Mouse (Mus musculus): ENCODE measurements around the gene Aar2. TPM values are rescaled to one million over a fixed set of nuclear protein-coding genes. Genes with fewer than 3 reads are reported as not detected.

Gene Aar2
- polyA plus RNA-seq (2014; fragmentation: Nextera tagmentation; extraction: Ambion mirVana), result 49.4 and 51.2 TPM in 2 replicates

DNA sequence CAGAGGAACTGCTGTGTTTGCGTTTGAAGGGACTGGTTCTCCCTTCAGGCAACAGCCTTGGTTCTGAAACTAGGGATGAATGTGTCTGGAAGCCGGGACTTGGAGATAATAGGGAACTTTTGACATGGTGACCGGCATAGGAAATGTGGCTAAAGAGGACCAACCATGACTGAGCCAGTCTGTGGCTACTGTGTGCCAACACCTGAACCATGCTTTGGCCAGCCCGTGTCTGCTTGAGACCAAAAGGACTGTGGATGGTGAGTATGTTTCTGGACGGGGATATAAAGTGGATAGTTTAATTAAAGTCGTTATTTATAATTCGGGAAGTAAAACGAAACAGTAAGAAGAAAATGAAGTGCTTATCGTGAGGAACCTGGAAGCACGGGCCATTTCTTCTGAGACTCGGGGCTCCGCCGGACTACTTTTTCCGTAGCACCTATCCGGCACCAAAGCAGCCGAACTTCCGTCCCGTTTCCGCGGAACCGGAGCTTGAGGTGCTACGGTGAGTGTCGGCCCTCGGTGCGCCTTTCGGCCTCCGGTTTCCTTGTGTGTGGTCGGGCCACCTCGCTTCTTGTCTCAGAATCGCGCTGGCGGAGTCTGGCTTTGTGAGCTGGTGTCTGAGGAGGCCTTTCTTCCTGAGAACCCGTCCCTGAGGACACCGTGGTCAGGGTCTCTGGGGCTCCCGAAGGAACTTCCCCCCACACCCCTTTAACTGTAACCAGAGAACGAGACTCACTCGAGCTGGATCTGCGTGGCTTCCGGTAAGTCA, at the start of gene Aar2:
Gene Aar2 (plus strand): TSS at position 462 of the 769 bp plus-strand sequence.
- H3K9ac ChIP-seq (ENCODE audit: low read length), result peak within 1 kb of the TSS; percentile 77
- peak within 1 kb of the TSS; percentile 78 for H3K4me3 ChIP-seq (ENCODE audit: low read depth, low read length)
- DNase-seq (ENCODE audit: low spot score), result peak; percentile 91
- no peaks in the 10 kb centered on the region for H3K36me3 ChIP-seq (ENCODE audit: control insufficient read depth, insufficient read depth, low read length)
- H3K27ac ChIP-seq (replicated peaks; ENCODE audit: low read depth, low read length), result no peak within 1 kb of the TSS
- H3K4me1 ChIP-seq (ENCODE audit: control insufficient read depth, insufficient read depth, low read length), result peaks cover 5% of the 10 kb centered on the region
- H3K9me3 ChIP-seq (ENCODE audit: control insufficient read depth, low read length), result no peaks in the 10 kb centered on the region
- ATAC-seq (ENCODE audit: insufficient number of reproducible peaks, low FRiP score, low TSS enrichment, low read depth), result no peak
- 5% methylated on average over 39 of the region's 39 CpGs for WGBS
- H3K4me2 ChIP-seq (ENCODE audit: low read depth, severe bottlenecking), result peak within 1 kb of the TSS; percentile 74
- no peaks in the 10 kb centered on the region for H3K27me3 ChIP-seq (ENCODE audit: control insufficient read depth, insufficient read depth, low read length)

DNA sequence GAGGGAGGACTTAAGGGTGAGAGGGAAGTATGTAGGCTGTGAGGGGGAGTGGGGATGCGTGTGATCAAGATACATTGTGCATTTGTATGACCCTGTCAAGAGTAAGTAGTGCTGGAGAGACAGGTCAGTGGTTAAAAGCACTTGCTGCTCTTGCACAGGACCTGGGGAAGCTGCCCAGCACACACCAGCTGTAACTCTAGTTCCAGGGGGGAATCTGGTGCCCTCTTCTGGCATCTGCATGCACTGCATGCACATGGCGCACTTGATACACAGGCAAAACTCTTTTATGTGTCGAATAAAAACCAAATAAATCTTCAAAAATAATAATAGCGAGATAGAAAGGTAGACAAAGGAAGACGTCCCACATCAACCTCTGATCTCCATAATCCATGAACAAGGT, 49.5 kb upstream of the Aar2 start:
- no peaks in the 10 kb centered on the region for H3K4me1 ChIP-seq (ENCODE audit: control insufficient read depth, insufficient read depth, low read length)
- ATAC-seq (ENCODE audit: insufficient number of reproducible peaks, low FRiP score, low TSS enrichment, low read depth) (no peak), DNase-seq (ENCODE audit: low spot score) (peak; percentile 83)
- H3K9me3 ChIP-seq (ENCODE audit: control insufficient read depth, low read length), result no peaks in the 10 kb centered on the region
- H3K4me2 ChIP-seq (ENCODE audit: low read depth, severe bottlenecking), result no peak overlapping the region
- H3K27ac ChIP-seq (replicated peaks; ENCODE audit: low read depth, low read length), result no peak overlapping the region
- peaks cover 5% of the 10 kb centered on the region for H3K36me3 ChIP-seq (ENCODE audit: control insufficient read depth, insufficient read depth, low read length)
- H3K4me3 ChIP-seq (ENCODE audit: low read depth, low read length), result no peak overlapping the region
- H3K9ac ChIP-seq (ENCODE audit: low read length), result no peak overlapping the region
- no peaks in the 10 kb centered on the region for H3K27me3 ChIP-seq (ENCODE audit: control insufficient read depth, insufficient read depth, low read length)
- WGBS, result 44% methylated on average over 5 of the region's 5 CpGs

DNA sequence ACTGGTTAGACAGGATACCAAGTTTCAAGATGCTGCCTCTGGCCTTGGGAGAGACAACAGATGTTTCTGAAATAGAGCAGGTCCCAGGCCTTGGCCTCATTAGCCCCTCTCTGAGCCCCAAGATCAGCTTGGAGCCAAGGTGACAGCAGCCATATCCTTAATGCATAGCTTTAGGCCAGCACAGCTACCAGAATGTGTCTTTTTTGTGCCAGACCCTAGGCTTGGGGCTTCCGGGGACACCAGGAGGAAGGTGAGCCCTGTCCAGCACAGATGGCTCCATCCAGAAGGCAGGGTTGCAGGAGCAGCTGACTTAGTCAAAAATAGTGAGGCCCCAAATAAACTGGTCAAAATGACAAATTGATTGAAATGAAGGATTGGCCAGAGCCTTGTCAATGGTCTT, 46.4 kb upstream of the Aar2 start:
- no peak overlapping the region for H3K4me3 ChIP-seq (ENCODE audit: low read depth, low read length)
- WGBS, result 92% methylated on average over 1 of the region's 1 CpGs
- H3K9ac ChIP-seq (ENCODE audit: low read length), result no peak overlapping the region
- DNase-seq (ENCODE audit: low spot score), result no peak
- H3K36me3 ChIP-seq (ENCODE audit: control insufficient read depth, insufficient read depth, low read length), result peaks cover 3% of the 10 kb centered on the region; the same call in 1 of the 2 replicates
- no peak overlapping the region for H3K4me2 ChIP-seq (ENCODE audit: low read depth, severe bottlenecking)
- ATAC-seq (ENCODE audit: insufficient number of reproducible peaks, low FRiP score, low TSS enrichment, low read depth), result no peak
- H3K9me3 ChIP-seq (ENCODE audit: control insufficient read depth, low read length), result no peaks in the 10 kb centered on the region
- H3K27ac ChIP-seq (replicated peaks; ENCODE audit: low read depth, low read length), result no peak overlapping the region
- no peaks in the 10 kb centered on the region for H3K27me3 ChIP-seq (ENCODE audit: control insufficient read depth, insufficient read depth, low read length)
- H3K4me1 ChIP-seq (ENCODE audit: control insufficient read depth, insufficient read depth, low read length), result no peaks in the 10 kb centered on the region

DNA sequence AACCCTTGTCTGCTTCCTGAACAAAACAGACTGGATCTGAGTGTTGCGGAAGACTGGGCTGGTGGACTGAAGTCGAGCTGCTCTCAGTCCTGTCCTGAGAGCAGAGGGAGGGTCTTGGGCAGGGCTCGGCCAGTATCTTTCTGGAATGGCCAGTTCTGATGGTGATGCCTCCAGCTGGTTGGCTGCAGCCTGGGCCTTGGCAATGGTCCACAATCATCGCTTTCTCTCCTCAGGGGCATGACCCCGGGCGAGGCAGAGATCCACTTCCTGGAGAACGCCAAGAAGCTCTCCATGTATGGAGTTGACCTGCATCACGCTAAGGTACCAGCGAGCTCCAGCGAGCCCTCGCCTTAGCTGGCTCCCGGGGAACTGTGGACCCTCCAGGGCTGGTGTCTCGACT, 41.9 kb upstream of the Aar2 start:
- H3K27me3 ChIP-seq (ENCODE audit: control insufficient read depth, insufficient read depth, low read length), result no peaks in the 10 kb centered on the region
- H3K9me3 ChIP-seq (ENCODE audit: control insufficient read depth, low read length), result no peaks in the 10 kb centered on the region
- H3K4me2 ChIP-seq (ENCODE audit: low read depth, severe bottlenecking), result no peak overlapping the region
- ATAC-seq (ENCODE audit: insufficient number of reproducible peaks, low FRiP score, low TSS enrichment, low read depth) (no peak), DNase-seq (ENCODE audit: low spot score) (no peak)
- H3K9ac ChIP-seq (ENCODE audit: low read length), result no peak overlapping the region
- H3K27ac ChIP-seq (replicated peaks; ENCODE audit: low read depth, low read length), result no peak overlapping the region
- 92% methylated on average over 13 of the region's 13 CpGs for WGBS
- no peaks in the 10 kb centered on the region for H3K4me1 ChIP-seq (ENCODE audit: control insufficient read depth, insufficient read depth, low read length)
- peaks cover 3% of the 10 kb centered on the region; the same call in 1 of the 2 replicates for H3K36me3 ChIP-seq (ENCODE audit: control insufficient read depth, insufficient read depth, low read length)
- H3K4me3 ChIP-seq (ENCODE audit: low read depth, low read length), result no peak overlapping the region

DNA sequence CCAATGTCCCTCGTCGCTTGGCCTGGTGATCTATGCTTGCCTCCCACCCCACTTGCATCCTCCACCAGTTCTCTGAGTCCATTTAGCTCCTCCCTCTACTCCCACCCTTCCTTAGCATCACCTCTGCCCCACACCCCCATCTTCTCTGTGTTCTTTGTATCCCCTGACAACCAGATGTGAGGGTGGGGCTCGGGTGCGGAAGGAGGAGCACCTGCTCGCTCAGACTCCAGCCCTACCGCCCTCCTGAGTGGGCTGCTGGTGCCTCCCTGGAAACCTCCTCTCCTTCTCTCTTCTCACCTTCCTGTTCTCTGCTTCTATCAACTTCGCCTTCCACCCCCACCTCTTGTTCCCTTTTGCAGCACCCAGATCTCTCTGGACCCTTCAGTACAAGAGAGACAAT, 35.4 kb upstream of the Aar2 start:
- 81% methylated on average over 7 of the region's 7 CpGs for WGBS

DNA sequence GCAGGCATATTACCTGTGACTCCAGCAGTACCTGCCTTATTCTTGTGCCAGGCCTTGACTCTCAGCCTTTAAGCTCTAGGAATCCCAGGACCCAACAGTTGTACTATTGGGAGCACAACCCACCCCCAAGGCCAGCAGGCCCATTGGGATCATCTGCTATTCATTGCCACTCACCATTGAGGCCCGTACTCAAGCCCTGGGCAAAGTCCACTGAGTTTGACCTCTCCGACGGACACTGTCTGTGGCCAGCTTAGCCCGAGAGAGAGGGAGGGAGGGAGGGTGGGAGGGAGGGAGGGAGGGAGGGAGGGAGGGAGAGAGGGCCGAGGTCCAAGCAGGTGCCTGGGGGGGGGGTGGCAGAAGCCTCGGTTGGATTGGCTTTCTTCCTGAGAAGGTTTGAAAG, 34.8 kb upstream of the Aar2 start:
- ATAC-seq (ENCODE audit: insufficient number of reproducible peaks, low FRiP score, low TSS enrichment, low read depth), result no peak
- H3K27me3 ChIP-seq (ENCODE audit: control insufficient read depth, insufficient read depth, low read length), result no peaks in the 10 kb centered on the region
- 78% methylated on average over 4 of the region's 6 CpGs for WGBS
- no peaks in the 10 kb centered on the region for H3K9me3 ChIP-seq (ENCODE audit: control insufficient read depth, low read length)
- H3K4me2 ChIP-seq (ENCODE audit: low read depth, severe bottlenecking), result no peak overlapping the region
- no peaks in the 10 kb centered on the region for H3K4me1 ChIP-seq (ENCODE audit: control insufficient read depth, insufficient read depth, low read length)
- DNase-seq (ENCODE audit: low spot score), result no peak
- no peak overlapping the region for H3K4me3 ChIP-seq (ENCODE audit: low read depth, low read length)
- H3K9ac ChIP-seq (ENCODE audit: low read length), result no peak overlapping the region
- H3K36me3 ChIP-seq (ENCODE audit: control insufficient read depth, insufficient read depth, low read length), result no peaks in the 10 kb centered on the region
- H3K27ac ChIP-seq (replicated peaks; ENCODE audit: low read depth, low read length), result no peak overlapping the region

More for the DNA sequence above, 35.4 kb upstream of the Aar2 start:
- Histone ChIP-seq H3K4me1 (ENCODE audit: control insufficient read depth, insufficient read depth, low read length) (no peaks in the 10 kb centered on the region), H3K36me3 (ENCODE audit: control insufficient read depth, insufficient read depth, low read length) (no peaks in the 10 kb centered on the region), H3K27ac (replicated peaks; ENCODE audit: low read depth, low read length) (no peak overlapping the region), H3K4me2 (ENCODE audit: low read depth, severe bottlenecking) (no peak overlapping the region), H3K9ac (ENCODE audit: low read length) (no peak overlapping the region), H3K4me3 (ENCODE audit: low read depth, low read length) (no peak overlapping the region), H3K9me3 (ENCODE audit: control insufficient read depth, low read length) (no peaks in the 10 kb centered on the region), H3K27me3 (ENCODE audit: control insufficient read depth, insufficient read depth, low read length) (no peaks in the 10 kb centered on the region)
- ATAC-seq (ENCODE audit: insufficient number of reproducible peaks, low FRiP score, low TSS enrichment, low read depth), result no peak
- no peak for DNase-seq (ENCODE audit: low spot score)

DNA sequence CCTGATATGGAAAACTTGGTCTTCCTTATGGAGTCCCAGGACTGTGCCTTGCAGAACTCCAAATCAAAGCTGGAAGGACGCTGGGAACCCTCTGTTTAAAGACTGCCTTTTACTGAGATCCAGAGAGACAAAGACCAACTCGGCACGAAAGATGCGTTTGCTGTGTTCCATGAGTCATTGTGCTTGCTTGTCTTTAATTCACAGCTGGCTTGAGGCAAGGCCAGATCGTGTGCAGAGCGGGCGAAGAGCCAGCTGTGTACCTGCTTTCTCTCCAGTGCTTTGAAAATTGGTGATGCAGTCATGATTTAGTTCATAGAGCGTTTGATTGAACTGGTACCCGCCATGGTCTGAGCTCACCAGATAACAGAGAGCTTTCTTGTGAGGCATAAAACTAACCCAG, 32.3 kb upstream of the Aar2 start:
- Histone ChIP-seq H3K4me3 (ENCODE audit: low read depth, low read length) (no peak overlapping the region), H3K4me2 (ENCODE audit: low read depth, severe bottlenecking) (no peak overlapping the region), H3K27ac (replicated peaks; ENCODE audit: low read depth, low read length) (no peak overlapping the region), H3K4me1 (ENCODE audit: control insufficient read depth, insufficient read depth, low read length) (no peaks in the 10 kb centered on the region), H3K9me3 (ENCODE audit: control insufficient read depth, low read length) (no peaks in the 10 kb centered on the region), H3K36me3 (ENCODE audit: control insufficient read depth, insufficient read depth, low read length) (no peaks in the 10 kb centered on the region), H3K27me3 (ENCODE audit: control insufficient read depth, insufficient read depth, low read length) (no peaks in the 10 kb centered on the region), H3K9ac (ENCODE audit: low read length) (no peak overlapping the region)
- WGBS, result 89% methylated on average over 9 of the region's 9 CpGs
- DNase-seq (ENCODE audit: low spot score) (no peak), ATAC-seq (ENCODE audit: insufficient number of reproducible peaks, low FRiP score, low TSS enrichment, low read depth) (no peak)

DNA sequence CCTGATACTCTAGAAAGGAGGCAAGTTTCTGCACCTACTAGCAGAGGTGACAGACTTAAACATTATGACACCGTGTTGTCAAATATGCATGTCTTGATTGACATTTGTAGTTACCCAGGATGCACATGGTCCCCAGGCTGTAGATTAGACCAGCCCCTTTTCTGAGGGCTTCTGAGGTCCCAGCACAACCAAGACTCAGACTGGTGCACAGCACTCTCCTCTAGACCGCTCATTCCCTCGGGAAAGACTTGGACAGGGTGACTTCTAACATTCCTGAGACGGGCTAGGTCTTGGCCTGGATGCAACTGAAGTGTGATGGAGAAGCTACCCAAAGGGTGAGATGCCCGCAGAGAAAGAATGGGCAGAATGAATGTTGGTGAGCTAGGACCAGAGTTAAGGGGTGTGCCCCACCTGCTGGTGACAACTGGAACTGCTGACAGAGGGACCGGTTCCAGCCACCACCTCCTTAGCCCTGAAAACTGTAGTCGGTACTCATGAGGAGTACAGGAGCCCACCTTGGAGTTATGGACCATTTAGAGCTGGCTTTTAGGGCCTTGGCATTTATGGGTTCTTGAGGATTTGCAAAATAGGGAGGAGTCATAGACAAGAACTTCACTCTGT, 31.7 kb upstream of the Aar2 start:
- no peaks in the 10 kb centered on the region for H3K4me1 ChIP-seq (ENCODE audit: control insufficient read depth, insufficient read depth, low read length)
- H3K36me3 ChIP-seq (ENCODE audit: control insufficient read depth, insufficient read depth, low read length), result no peaks in the 10 kb centered on the region
- no peak overlapping the region for H3K9ac ChIP-seq (ENCODE audit: low read length)
- ATAC-seq (ENCODE audit: insufficient number of reproducible peaks, low FRiP score, low TSS enrichment, low read depth) (no peak), DNase-seq (ENCODE audit: low spot score) (peak; percentile 87)
- no peaks in the 10 kb centered on the region for H3K9me3 ChIP-seq (ENCODE audit: control insufficient read depth, low read length)
- no peak overlapping the region for H3K4me3 ChIP-seq (ENCODE audit: low read depth, low read length)
- no peak overlapping the region for H3K27ac ChIP-seq (replicated peaks; ENCODE audit: low read depth, low read length)
- H3K27me3 ChIP-seq (ENCODE audit: control insufficient read depth, insufficient read depth, low read length), result no peaks in the 10 kb centered on the region
- no peak overlapping the region for H3K4me2 ChIP-seq (ENCODE audit: low read depth, severe bottlenecking)
- WGBS, result 28% methylated on average over 7 of the region's 7 CpGs

Measured in limb, embryonic 11.5 days (tissue).